Mouse (Mus musculus) G1E (cell line): ENCODE data around the gene Gm438. TPM values are rescaled to one million over a fixed set of nuclear protein-coding genes. Genes with fewer than 3 reads are reported as not detected.
"Not testable (repeated sequence)": the region's sequence is repeated elsewhere in the genome, so short reads cannot be mapped to it uniquely, and the experiment has no call there.

Source experiments
- ATAC-seq: 2 replicates; pipeline ENCODE4 v1.8.0; 2016; ENCODE audit warnings: mild to moderate bottlenecking; ENCODE audit not compliant: insufficient number of reproducible peaks, poor library complexity, low FRiP score, severe bottlenecking; ENCODE audit errors: extremely low read depth
- DNase-seq: peaks from one replicate; pipeline ENCODE4 v3.0.0; 2012; ENCODE audit warnings: low spot score
- H3K27me3 ChIP-seq: 2 replicates; pipeline ENCODE4 v1.6.1; 2012; ENCODE audit warnings: mild to moderate bottlenecking, low read length, inconsistent platforms; ENCODE audit not compliant: insufficient read depth
- H3K36me3 ChIP-seq: replicated peaks from 2 replicates; pipeline ENCODE3; 2012; ENCODE audit warnings: mild to moderate bottlenecking, inconsistent platforms
- H3K4me1 ChIP-seq: 2 replicates; pipeline ENCODE4 v1.6.1; 2012; ENCODE audit warnings: low read depth, low read length, inconsistent platforms, mixed read lengths; ENCODE audit not compliant: insufficient read depth
- H3K4me3 ChIP-seq: 2 replicates; pipeline ENCODE4 v1.5.1; 2012; ENCODE audit warnings: low read depth, mild to moderate bottlenecking, inconsistent platforms, low read length, moderate library complexity, mixed read lengths
- H3K9me3 ChIP-seq: replicated peaks from 2 replicates; pipeline ENCODE4 v1.6.1; 2012; ENCODE audit warnings: inconsistent platforms
- CTCF ChIP-seq: IDR thresholded peaks from 2 replicates; pipeline ENCODE4 v1.5.1; 2012; ENCODE audit warnings: low read depth, low read length, inconsistent platforms, mixed read lengths
- GATA1 ChIP-seq: IDR thresholded peaks from 2 replicates; pipeline ENCODE4 v1.6.1; 2012; ENCODE audit warnings: borderline replicate concordance, low read length, inconsistent platforms, mixed read lengths
- GATA2 ChIP-seq: IDR thresholded peaks from 2 replicates; pipeline ENCODE4 v1.6.1; 2012; ENCODE audit warnings: low read depth, low read length, inconsistent platforms, borderline replicate concordance
- POLR2AphosphoS5 ChIP-seq: IDR thresholded peaks from 2 replicates; pipeline ENCODE4 v1.6.1; 2012; ENCODE audit warnings: low read depth, low read length, inconsistent platforms; ENCODE audit not compliant: insufficient replicate concordance
- TAL1 ChIP-seq: conservative IDR thresholded peaks from 2 replicates; pipeline ENCODE4 v1.6.1; 2012; ENCODE audit warnings: low read depth, low read length, inconsistent platforms, mixed read lengths
- polyA plus RNA-seq: library from polyadenylated mRNA; stranded (reverse); fragments of >175 nt; gene quantifications from 2 replicates; pipeline ENCODE4 v1.2.3, GENCODE M21; 2012
- total RNA-seq, 2 experiments: library from RNA; stranded (forward) in 1 of 2; stranded (reverse) in 1 of 2; fragments of 200-1000 nt in 1 of 2; fragments of >200 nt in 1 of 2; fragmentation: Nextera tagmentation in 1 of 2; gene quantifications; 2 replicates each; pipeline ENCODE4 v1.2.3; 2014 to 2017

The Gm438 gene
- total RNA-seq (2014; fragmentation: Nextera tagmentation): not detected in 2 replicates
- 0.11 TPM in 1 of 2 replicates, not detected in the other for total RNA-seq (2017)
- not detected in 2 replicates for polyA plus RNA-seq

- H3K9me3 ChIP-seq: no peaks in the 10 kb centered on the region
- H3K36me3 ChIP-seq: no peaks in the 10 kb centered on the region
- H3K27me3 ChIP-seq: no peaks in the 10 kb centered on the region
- ATAC-seq (no peak), DNase-seq (no peak)
- no peak for TF ChIP-seq CTCF
- TF ChIP-seq POLR2AphosphoS5: no peak
- TF ChIP-seq GATA2: no peak
- TF ChIP-seq TAL1: no peak
- no peak for TF ChIP-seq GATA1
- no peak within 1 kb of the TSS for H3K4me3 ChIP-seq
- no peaks in the 10 kb centered on the region for H3K4me1 ChIP-seq
Measured at GRCm38 (mm10) chr4:144786483-144786882, at the start of gene Gm438. Gm438 (minus strand) TSS chr4:144786583.

GRCm38 (mm10) chr4:144824706-144825105, 38.3 kb upstream of the Gm438 start:
- TF ChIP-seq GATA1: no peak
- ATAC-seq (no peak), DNase-seq (no peak)
- Histone ChIP-seq H3K27me3 (no peaks in the 10 kb centered on the region), H3K36me3 (no peaks in the 10 kb centered on the region), H3K4me3 (no peak overlapping the region), H3K9me3 (peaks cover 7% of the 10 kb centered on the region), H3K4me1 (no peaks in the 10 kb centered on the region)

DNA sequence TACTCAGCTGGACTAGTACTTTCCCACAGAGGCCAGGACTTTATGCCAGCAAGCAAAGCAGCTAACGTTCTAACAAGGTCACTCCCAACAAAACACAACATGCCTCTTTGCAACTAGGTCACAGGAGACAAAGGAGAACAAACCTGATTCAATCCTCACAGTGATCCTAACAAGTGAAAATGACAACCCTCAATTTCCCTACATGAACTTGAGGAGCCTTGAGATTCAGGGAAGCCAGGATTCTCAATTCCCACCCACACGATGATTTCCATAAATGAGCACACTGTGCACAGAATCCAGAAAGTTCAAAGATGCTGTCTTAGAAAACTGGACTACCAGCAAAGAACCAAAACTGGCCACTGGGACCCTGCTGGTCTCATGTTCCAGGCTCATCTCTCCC, 37.6 kb upstream of the Gm438 start:
- no peaks in the 10 kb centered on the region for H3K36me3 ChIP-seq
- no peak overlapping the region for H3K4me3 ChIP-seq
- DNase-seq (no peak), ATAC-seq (no peak)
- peaks cover 7% of the 10 kb centered on the region for H3K9me3 ChIP-seq
- H3K27me3 ChIP-seq: no peaks in the 10 kb centered on the region
- TF ChIP-seq POLR2AphosphoS5: no peak
- no peak for TF ChIP-seq GATA2
- no peak for TF ChIP-seq GATA1
- TF ChIP-seq TAL1: no peak
- no peak for TF ChIP-seq CTCF
- no peaks in the 10 kb centered on the region for H3K4me1 ChIP-seq

GRCm38 (mm10) chr4:144807135-144807534, 20.8 kb upstream of the Gm438 start:
- H3K4me1 ChIP-seq, H3K4me3 ChIP-seq, H3K9me3 ChIP-seq, DNase-seq, ATAC-seq, H3K27me3 ChIP-seq, H3K36me3 ChIP-seq: not testable (repeated sequence)

DNA sequence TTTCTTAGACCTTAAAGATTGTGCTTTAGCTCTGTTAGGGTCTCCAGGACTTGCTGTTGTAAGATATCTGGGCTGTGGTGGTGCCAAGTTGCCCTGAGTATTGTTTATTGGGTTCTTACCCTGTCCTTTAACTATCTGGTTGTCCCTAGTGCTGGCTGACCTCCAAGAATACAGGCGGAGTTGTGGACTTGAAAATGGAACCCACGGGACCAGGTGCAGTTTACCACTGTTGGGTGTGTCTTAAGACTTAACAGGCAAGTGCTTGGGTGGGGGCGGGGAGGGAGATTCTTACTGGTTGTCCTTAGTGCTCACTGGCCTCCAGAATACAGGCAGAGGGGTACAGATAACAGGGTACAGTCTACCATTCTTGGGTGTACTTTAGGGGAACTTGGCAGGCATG, 17.2 kb upstream of the Gm438 start:
- DNase-seq (no peak), ATAC-seq (no peak)
- Histone ChIP-seq H3K9me3 (0 out of 2 replicates have a peak, but pooled peaks cover 4% of the 10 kb centered on the region), H3K4me3 (no peak overlapping the region), H3K4me1 (no peaks in the 10 kb centered on the region), H3K27me3 (no peaks in the 10 kb centered on the region), H3K36me3 (no peaks in the 10 kb centered on the region)
- no peak for TF ChIP-seq GATA1
- no peak for TF ChIP-seq POLR2AphosphoS5
- no peak for TF ChIP-seq CTCF
- no peak for TF ChIP-seq TAL1
- no peak for TF ChIP-seq GATA2

DNA sequence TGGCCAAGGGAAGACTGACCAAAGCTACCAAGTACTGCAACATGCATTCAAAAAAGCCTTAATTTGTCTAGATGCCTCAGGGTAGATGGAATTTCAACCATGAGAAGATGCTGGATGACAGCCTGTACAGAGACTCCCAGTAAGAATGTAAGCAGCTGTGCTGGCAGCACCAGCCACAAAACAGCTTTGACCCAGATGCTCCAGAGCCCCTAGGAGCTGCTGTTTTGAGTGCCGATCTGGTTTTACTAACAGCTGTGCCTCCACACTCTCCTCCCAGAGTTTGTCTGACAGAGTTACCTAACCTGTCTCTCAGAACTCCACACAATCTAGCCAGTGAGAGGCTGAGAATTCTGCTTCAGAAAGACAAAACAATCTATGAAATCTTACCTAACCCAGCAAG, 3.8 kb upstream of the Gm438 start:
- peaks cover 4% of the 10 kb centered on the region; the same call in 1 of the 2 replicates for H3K9me3 ChIP-seq
- H3K4me3 ChIP-seq: no peak overlapping the region
- ATAC-seq (no peak), DNase-seq (no peak)
- H3K27me3 ChIP-seq: no peaks in the 10 kb centered on the region
- TF ChIP-seq TAL1 (no peak), POLR2AphosphoS5 (no peak), CTCF (no peak), GATA2 (no peak), GATA1 (no peak)
- H3K4me1 ChIP-seq: no peaks in the 10 kb centered on the region
- H3K36me3 ChIP-seq: no peaks in the 10 kb centered on the region

- Histone ChIP-seq H3K9me3 (0 out of 2 replicates have a peak, but pooled peaks cover 6% of the 10 kb centered on the region), H3K4me1 (no peaks in the 10 kb centered on the region), H3K27me3 (no peaks in the 10 kb centered on the region), H3K36me3 (no peaks in the 10 kb centered on the region), H3K4me3 (no peak overlapping the region)
- ATAC-seq: no peak
- no peak for DNase-seq
- TF ChIP-seq TAL1 (no peak), CTCF (no peak), GATA1 (no peak), GATA2 (no peak), POLR2AphosphoS5 (no peak)
Measured at GRCm38 (mm10) chr4:144782476-144783197, 3.7 kb downstream of the Gm438 start.
